Mouse (Mus musculus) stomach, embryonic 14.5 days (tissue): ENCODE results near the gene Gm20388. TPM values are rescaled to one million over a fixed set of nuclear protein-coding genes. Genes with fewer than 3 reads are reported as not detected.

Experiments used
- ATAC-seq: fragments of 200-750 bp; cut with Nextera tagmentation; 2 replicates; pipeline ENCODE4 v1.8.0; 2017; ENCODE audit warnings: low read depth, moderate TSS enrichment; ENCODE audit not compliant: insufficient number of reproducible peaks, insufficient read depth, low FRiP score
- H3K27ac ChIP-seq: fragments of 300-500 bp; sonication (generic); 2 replicates; pipeline ENCODE4 v1.5.1; 2014; ENCODE audit warnings: mild to moderate bottlenecking, low read length, moderate library complexity, mixed read lengths
- H3K27me3 ChIP-seq: fragments of 300-500 bp; sonication (generic); 2 replicates; pipeline ENCODE4 v1.6.1; 2014; ENCODE audit warnings: low read length, control low read depth, mixed read lengths; ENCODE audit not compliant: control insufficient read depth, insufficient read depth
- H3K36me3 ChIP-seq: fragments of 300-500 bp; sonication (generic); 2 replicates; pipeline ENCODE4 v1.6.1; 2014; ENCODE audit warnings: mild to moderate bottlenecking, control low read depth, low read length, moderate library complexity, mixed read lengths; ENCODE audit not compliant: control insufficient read depth, insufficient read depth
- H3K4me1 ChIP-seq: fragments of 300-500 bp; sonication (generic); 2 replicates; pipeline ENCODE4 v1.6.1; 2014; ENCODE audit warnings: low read length, control low read depth, mixed read lengths; ENCODE audit not compliant: control insufficient read depth, insufficient read depth
- H3K4me2 ChIP-seq: fragments of 300-500 bp; sonication (generic); replicated peaks from 2 replicates; pipeline ENCODE4 v1.6.1; 2014; ENCODE audit warnings: low read depth, low read length, control low read depth
- H3K4me3 ChIP-seq: fragments of 300-500 bp; sonication (generic); 2 replicates; pipeline ENCODE4 v1.5.1; 2014; ENCODE audit warnings: low read depth, low read length, control low read depth
- H3K9ac ChIP-seq: fragments of 300-500 bp; sonication (generic); replicated peaks from 2 replicates; pipeline ENCODE4 v1.6.1; 2014; ENCODE audit warnings: low read depth, mild to moderate bottlenecking, control low read depth, low read length, moderate library complexity, mixed read lengths
- H3K9me3 ChIP-seq: fragments of 300-500 bp; sonication (generic); 2 replicates; pipeline ENCODE4 v1.6.1; 2016; ENCODE audit warnings: low read depth, low read length, control low read depth; ENCODE audit not compliant: control insufficient read depth
- whole genome bisulfite sequencing: fragments of 180-500 bp; shearing (Covaris S2); extraction: QIAGEN DNeasy Blood & Tissue Kit; methylation state at CpG from one replicate; pipeline ENCODE4 v1.1.7; 2014; 5-methylcytosine and 5-hydroxymethylcytosine counted together
- polyA plus RNA-seq: library from polyadenylated mRNA; unstranded; fragments of >200 nt; fragmentation: Nextera tagmentation; extraction: Ambion mirVana; gene quantifications from 2 replicates; pipeline ENCODE4 v1.2.1, GENCODE M21; 2014

The Gm20388 gene
- polyA plus RNA-seq, 1 experiment from 2014 or later: 11.4 TPM

DNA sequence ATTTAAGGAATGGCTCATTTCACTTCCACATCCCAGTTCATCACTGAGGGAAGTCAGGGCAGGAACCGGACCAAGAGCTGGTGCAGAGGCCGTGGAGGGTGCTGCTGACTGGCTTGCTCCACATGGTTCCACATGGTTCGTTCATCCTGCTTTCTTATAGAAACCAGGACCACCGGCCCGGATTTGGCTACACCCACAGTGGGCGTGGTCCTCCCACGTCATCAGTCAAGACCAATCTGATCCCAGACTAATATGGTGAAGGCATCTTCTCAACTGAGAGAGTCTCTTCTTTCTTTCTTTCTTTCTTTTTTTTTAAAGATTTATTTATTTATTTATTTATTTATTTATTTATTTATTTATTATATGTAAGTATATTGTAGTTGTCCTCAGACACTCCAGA lies 2020.9 kb downstream of the Gm20388 start:
- no peak overlapping the region for H3K4me3 ChIP-seq
- H3K4me1 ChIP-seq: no peaks in the 10 kb centered on the region
- H3K9me3 ChIP-seq: no peaks in the 10 kb centered on the region
- H3K27ac ChIP-seq: no peak overlapping the region
- ATAC-seq: no peak
- no peaks in the 10 kb centered on the region for H3K27me3 ChIP-seq
- 86% methylated on average over 7 of the region's 7 CpGs for WGBS
- H3K9ac ChIP-seq: no peak overlapping the region
- no peaks in the 10 kb centered on the region for H3K36me3 ChIP-seq
- no peak overlapping the region for H3K4me2 ChIP-seq

DNA sequence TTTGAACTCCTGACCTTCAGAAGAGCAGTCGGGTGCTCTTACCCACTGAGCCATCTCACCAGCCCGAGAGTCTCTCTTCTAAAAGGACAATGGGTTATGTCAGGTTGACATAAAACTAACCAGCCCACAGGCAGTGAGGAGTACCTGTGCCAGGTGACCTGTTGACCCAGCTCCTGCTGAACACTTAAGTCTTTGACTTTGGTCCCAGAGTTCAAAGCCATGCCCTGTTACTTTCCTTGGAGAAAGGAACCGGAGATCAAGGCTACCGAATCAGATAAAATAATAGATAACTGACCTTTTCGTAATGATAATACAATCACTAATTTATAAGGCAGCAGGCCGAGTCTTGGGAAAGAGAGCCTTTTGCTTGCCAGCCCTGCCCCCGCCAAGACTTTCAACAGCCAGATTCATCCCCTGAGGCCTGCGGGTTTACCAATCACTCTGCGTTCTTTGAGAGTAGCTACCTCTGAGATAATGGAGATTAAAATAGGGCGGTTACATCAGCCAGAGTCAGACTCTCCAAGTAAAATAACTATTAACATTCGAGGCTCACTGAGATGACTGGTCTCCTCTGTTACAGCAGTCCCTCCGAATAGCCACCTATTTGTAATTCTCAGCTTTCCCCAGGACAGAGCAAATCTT lies 2021.5 kb downstream of the Gm20388 start:
- WGBS: 78% methylated on average over 12 of the region's 12 CpGs
- Histone ChIP-seq H3K4me2 (no peak overlapping the region), H3K9ac (no peak overlapping the region)

DNA sequence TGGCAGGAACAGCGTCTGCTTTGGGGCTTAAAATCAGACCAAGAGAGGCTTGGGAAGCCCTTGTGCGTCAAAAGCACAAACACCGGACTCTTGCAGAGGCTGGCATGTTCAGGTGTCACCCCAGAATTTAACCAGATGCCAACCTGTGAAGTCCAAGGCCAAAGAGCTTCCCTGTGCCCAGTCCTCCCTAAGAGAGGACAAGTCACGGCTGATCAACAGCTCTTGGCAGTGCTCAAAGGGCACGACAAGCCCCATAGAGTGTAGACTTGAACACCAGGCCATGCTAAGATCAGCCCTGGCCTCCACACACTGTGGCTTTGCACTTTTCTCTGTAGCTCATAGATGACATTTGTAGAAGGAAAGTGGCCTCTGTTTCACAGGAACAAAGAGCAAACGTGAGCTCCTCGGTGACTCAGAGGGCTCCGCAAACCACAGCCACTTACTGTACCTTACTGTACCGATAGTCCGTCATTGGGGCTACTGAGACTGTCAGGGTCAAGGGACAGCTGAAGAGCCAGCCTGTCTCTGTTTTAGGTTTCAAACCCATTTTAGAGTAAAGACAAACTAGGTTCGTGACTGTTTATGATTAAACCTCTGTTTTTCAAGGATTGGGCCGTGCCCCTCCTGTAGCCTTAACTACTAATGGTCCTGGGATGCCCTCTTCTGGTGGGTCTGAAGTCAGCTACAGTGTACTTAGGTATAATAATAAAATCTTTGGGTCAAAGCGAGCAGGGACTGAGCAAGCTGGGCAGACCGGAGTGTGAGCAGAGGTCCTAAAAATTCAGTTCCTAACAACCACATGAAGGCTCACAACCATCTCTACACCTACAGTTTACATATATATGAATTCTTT lies 2022.3 kb downstream of the Gm20388 start:
- Histone ChIP-seq H3K27ac (no peak overlapping the region), H3K4me3 (no peak overlapping the region), H3K4me2 (no peak overlapping the region), H3K36me3 (no peaks in the 10 kb centered on the region), H3K9ac (no peak overlapping the region), H3K4me1 (no peaks in the 10 kb centered on the region), H3K9me3 (no peaks in the 10 kb centered on the region), H3K27me3 (no peaks in the 10 kb centered on the region)
- no peak for ATAC-seq
- WGBS: 83% methylated on average over 14 of the region's 14 CpGs

More for the DNA sequence above, 2021.5 kb downstream of the Gm20388 start:
- no peak overlapping the region for H3K4me3 ChIP-seq
- no peaks in the 10 kb centered on the region for H3K36me3 ChIP-seq
- no peaks in the 10 kb centered on the region for H3K9me3 ChIP-seq
- ATAC-seq: no peak
- no peaks in the 10 kb centered on the region for H3K4me1 ChIP-seq
- H3K27me3 ChIP-seq: no peaks in the 10 kb centered on the region
- H3K27ac ChIP-seq: no peak overlapping the region

- Histone ChIP-seq H3K9ac (no peak overlapping the region), H3K4me1 (no peaks in the 10 kb centered on the region), H3K27me3 (no peaks in the 10 kb centered on the region), H3K4me3 (no peak overlapping the region), H3K27ac (no peak overlapping the region), H3K9me3 (no peaks in the 10 kb centered on the region), H3K4me2 (no peak overlapping the region), H3K36me3 (no peaks in the 10 kb centered on the region)
- WGBS: 40% methylated on average over 4 of the region's 4 CpGs
- ATAC-seq: no peak
These were observed 2023.9 kb downstream of the Gm20388 start for GRCm38 (mm10) chr8:121934506-121934905.

DNA sequence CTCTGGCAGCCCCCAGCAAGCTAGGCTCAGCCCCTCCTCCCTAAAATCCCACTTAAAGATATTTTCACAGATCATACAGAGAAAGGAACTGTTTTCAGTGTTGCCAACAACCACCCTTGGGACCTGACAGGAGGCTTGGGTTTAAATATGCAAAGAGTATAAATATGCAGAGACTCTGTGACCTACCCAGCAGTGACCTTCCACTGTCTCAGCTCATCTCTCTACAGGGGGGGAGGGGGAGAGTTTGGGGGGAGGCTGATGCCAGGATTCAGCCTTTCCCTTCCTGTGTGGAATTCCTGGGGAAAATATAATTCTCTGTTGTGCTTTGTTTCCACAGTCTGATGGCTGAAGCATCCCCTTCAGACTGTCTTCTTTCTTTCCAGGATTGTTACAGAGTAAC lies 2024.3 kb downstream of the Gm20388 start:
- H3K4me3 ChIP-seq: no peak overlapping the region
- no peaks in the 10 kb centered on the region for H3K36me3 ChIP-seq
- ATAC-seq: no peak
- no peak overlapping the region for H3K27ac ChIP-seq
- no peaks in the 10 kb centered on the region for H3K9me3 ChIP-seq
- H3K4me1 ChIP-seq: no peaks in the 10 kb centered on the region
- no peaks in the 10 kb centered on the region for H3K27me3 ChIP-seq
- no peak overlapping the region for H3K4me2 ChIP-seq
- no peak overlapping the region for H3K9ac ChIP-seq

GRCm38 (mm10) chr8:121935341-121936294 lies 2025.0 kb downstream of the Gm20388 start:
- Histone ChIP-seq H3K4me3 (no peak overlapping the region), H3K27ac (no peak overlapping the region), H3K4me2 (no peak overlapping the region), H3K27me3 (no peaks in the 10 kb centered on the region), H3K9ac (no peak overlapping the region), H3K4me1 (no peaks in the 10 kb centered on the region), H3K9me3 (no peaks in the 10 kb centered on the region), H3K36me3 (no peaks in the 10 kb centered on the region)
- peak; percentile 47; the same call in 1 of the 2 replicates for ATAC-seq
- 52% methylated on average over 12 of the region's 12 CpGs for WGBS

GRCm38 (mm10) chr8:121936391-121936790 lies 2025.8 kb downstream of the Gm20388 start:
- H3K4me2 ChIP-seq: no peak overlapping the region
- H3K27me3 ChIP-seq: no peaks in the 10 kb centered on the region
- H3K4me1 ChIP-seq: no peaks in the 10 kb centered on the region
- no peak overlapping the region for H3K9ac ChIP-seq
- ATAC-seq: no peak
- no peaks in the 10 kb centered on the region for H3K9me3 ChIP-seq
- H3K4me3 ChIP-seq: no peak overlapping the region
- 47% methylated on average over 14 of the region's 14 CpGs for WGBS
- H3K27ac ChIP-seq: no peak overlapping the region
- no peaks in the 10 kb centered on the region for H3K36me3 ChIP-seq

- Histone ChIP-seq H3K27ac (no peak overlapping the region), H3K4me2 (no peak overlapping the region), H3K36me3 (no peaks in the 10 kb centered on the region), H3K4me3 (no peak overlapping the region), H3K27me3 (no peaks in the 10 kb centered on the region), H3K9ac (no peak overlapping the region), H3K9me3 (no peaks in the 10 kb centered on the region), H3K4me1 (no peaks in the 10 kb centered on the region)
- no peak for ATAC-seq
- 80% methylated on average over 7 of the region's 7 CpGs for WGBS
These were observed 2028.1 kb downstream of the Gm20388 start for GRCm38 (mm10) chr8:121938732-121939131.
